Mouse (Mus musculus) liver, embryonic 12.5 days (tissue): ENCODE data around the gene Ralgps1. TPM values are rescaled to one million over a fixed set of nuclear protein-coding genes. Genes with fewer than 3 reads are reported as not detected.

Experiments
- ATAC-seq: fragments of 200-750 bp; cut with Nextera tagmentation; 2 replicates; pipeline ENCODE4 v1.8.0; 2017; ENCODE audit warnings: moderate number of reproducible peaks, mild to moderate bottlenecking, moderate library complexity
- H3K27ac ChIP-seq: fragments of 300-500 bp; sonication (generic); 2 replicates; pipeline ENCODE4 v1.5.1; 2016; ENCODE audit warnings: mild to moderate bottlenecking
- H3K27me3 ChIP-seq: fragments of 300-500 bp; sonication (generic); replicated peaks from 2 replicates; pipeline ENCODE4 v1.6.1; 2016; ENCODE audit warnings: mild to moderate bottlenecking, moderate library complexity
- H3K36me3 ChIP-seq: fragments of 300-500 bp; sonication (generic); 2 replicates; pipeline ENCODE4 v1.6.1; 2016; ENCODE audit warnings: mild to moderate bottlenecking, moderate library complexity
- H3K4me1 ChIP-seq: fragments of 300-500 bp; sonication (generic); 2 replicates; pipeline ENCODE4 v1.6.1; 2016
- H3K4me2 ChIP-seq: fragments of 300-500 bp; sonication (generic); 2 replicates; pipeline ENCODE4 v1.6.1; 2016; ENCODE audit warnings: mild to moderate bottlenecking, moderate library complexity
- H3K4me3 ChIP-seq: fragments of 300-500 bp; sonication (generic); 2 replicates; pipeline ENCODE4 v1.5.1; 2016; ENCODE audit warnings: mild to moderate bottlenecking, moderate library complexity
- H3K9ac ChIP-seq: fragments of 300-500 bp; sonication (generic); 2 replicates; pipeline ENCODE4 v1.6.1; 2016; ENCODE audit warnings: mild to moderate bottlenecking, moderate library complexity
- H3K9me3 ChIP-seq: fragments of 300-500 bp; sonication (generic); replicated peaks from 2 replicates; pipeline ENCODE4 v1.6.1; 2016; ENCODE audit warnings: mild to moderate bottlenecking, moderate library complexity
- WGBS: fragments of 180-500 bp; shearing (Covaris S2); methylation state at CpG from one replicate; pipeline ENCODE4 v1.1.7; 2016; ENCODE audit not compliant: insufficient replicate concordance; 5-methylcytosine and 5-hydroxymethylcytosine counted together
- polyA plus RNA-seq: library from polyadenylated mRNA; unstranded; fragments of >200 nt; fragmentation: Nextera tagmentation; extraction: Ambion mirVana; gene quantifications from 2 replicates; pipeline ENCODE4 v1.2.1, GENCODE M21; 2016

Gene Ralgps1
- polyA plus RNA-seq, 1 experiment from 2014 or later: 1.1 TPM

DNA sequence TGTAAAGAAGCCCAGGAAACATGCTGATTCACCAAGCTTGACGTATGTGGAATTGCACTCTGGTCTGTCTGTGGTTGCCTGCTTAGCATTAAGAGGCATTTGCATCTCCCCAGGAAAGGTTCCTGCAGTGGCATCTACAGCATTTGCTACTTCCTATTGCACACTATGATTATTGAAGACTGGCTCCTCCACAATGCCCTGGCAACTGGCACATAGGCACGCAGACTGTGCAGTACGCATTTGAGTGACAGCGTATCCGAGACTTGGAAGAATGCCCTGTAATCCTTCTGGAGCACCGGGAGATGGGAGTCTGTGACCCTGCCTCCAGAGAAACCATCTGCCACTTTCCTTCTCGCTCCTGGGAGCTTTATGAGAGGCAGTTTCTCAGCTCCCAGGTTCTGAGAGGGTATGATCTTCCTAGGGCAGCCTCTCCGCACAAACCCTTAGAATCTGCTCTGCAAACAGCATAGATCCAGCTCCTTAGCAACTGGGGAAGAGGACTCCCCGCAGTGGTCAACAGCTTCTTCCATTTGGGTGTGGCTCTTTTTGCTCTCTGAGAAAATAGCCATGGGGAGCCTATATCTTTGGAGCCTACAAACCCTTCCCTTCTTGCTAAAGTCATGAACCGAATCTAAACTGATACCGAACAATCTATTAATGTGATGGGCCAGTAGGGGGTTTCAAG is 22.8 kb upstream of the Ralgps1 start:
- Histone ChIP-seq H3K9ac (no peak overlapping the region), H3K9me3 (no peaks in the 10 kb centered on the region), H3K4me1 (no peaks in the 10 kb centered on the region), H3K27me3 (no peaks in the 10 kb centered on the region), H3K27ac (no peak overlapping the region), H3K36me3 (no peaks in the 10 kb centered on the region), H3K4me3 (no peak overlapping the region), H3K4me2 (no peak overlapping the region)
- no peak for ATAC-seq
- WGBS: 66% methylated on average over 11 of the region's 11 CpGs

DNA sequence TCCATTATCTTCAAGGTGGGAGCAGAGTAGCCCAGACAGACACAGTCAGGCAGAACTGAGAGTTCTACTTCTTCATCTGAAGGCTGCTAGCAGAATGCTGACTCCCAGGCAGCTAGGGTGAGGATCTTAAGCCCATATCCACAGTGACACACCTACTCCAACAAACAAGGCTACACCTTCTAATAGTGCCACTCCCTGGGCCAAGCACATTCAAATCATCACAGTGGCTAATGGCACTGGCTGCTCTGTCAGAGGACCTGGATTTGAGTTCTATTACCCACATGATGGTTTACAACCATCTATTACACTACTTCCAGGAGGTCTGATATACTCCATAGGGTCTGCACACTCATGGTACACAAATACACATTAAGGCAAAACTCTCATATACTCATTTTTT is 21.7 kb upstream of the Ralgps1 start:
- Histone ChIP-seq H3K27me3 (no peaks in the 10 kb centered on the region), H3K27ac (no peak overlapping the region), H3K4me3 (no peak overlapping the region), H3K4me1 (no peaks in the 10 kb centered on the region), H3K36me3 (no peaks in the 10 kb centered on the region), H3K9ac (no peak overlapping the region), H3K4me2 (no peak overlapping the region), H3K9me3 (no peaks in the 10 kb centered on the region)
- no peak for ATAC-seq

DNA sequence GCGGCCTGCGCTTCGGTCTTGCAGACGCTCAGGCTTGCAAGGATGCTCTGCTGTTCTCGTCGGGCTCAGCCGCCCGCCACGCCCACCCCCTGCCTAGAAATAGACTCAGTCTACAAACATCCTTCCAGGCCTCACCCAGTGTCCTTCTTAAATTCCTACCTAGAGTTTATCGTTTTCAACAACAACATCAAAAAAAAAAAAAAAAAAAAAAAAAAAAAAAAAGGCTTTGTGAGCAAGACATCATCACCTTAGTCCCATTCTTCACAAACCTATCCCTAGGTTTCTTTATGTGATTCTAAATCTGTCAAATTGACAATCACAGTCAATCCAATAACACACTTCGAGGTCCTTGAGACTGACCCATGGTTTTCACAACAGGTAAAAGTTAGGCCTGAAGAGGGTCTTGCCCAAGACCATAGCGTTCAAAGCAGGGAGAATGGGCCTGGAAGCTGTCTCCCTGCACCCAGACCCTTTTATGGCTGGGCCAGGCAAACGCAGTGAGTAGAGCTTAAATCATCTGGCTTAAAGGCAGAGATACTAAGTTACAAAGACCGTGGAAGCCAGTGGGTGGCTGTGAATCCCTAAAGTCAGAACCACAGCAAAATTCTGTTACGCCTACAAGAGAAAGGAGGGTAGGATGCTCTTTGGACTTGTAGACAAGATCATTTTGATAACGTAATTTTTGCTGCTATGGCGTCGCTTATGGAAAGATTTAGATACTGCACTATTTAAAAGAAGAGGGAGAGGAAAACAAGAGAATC is 542 bp upstream of the Ralgps1 start:
- Histone ChIP-seq H3K4me2 (peak overlapping the region; percentile 93), H3K9me3 (no peaks in the 10 kb centered on the region), H3K9ac (no peak overlapping the region), H3K4me1 (peaks cover 9% of the 10 kb centered on the region), H3K27me3 (0 out of 2 replicates have a peak, but pooled peaks cover 6% of the 10 kb centered on the region), H3K36me3 (no peaks in the 10 kb centered on the region), H3K4me3 (peak overlapping the region; percentile 72), H3K27ac (no peak overlapping the region)
- 31% methylated on average over 17 of the region's 18 CpGs for WGBS
- ATAC-seq: no peak

DNA sequence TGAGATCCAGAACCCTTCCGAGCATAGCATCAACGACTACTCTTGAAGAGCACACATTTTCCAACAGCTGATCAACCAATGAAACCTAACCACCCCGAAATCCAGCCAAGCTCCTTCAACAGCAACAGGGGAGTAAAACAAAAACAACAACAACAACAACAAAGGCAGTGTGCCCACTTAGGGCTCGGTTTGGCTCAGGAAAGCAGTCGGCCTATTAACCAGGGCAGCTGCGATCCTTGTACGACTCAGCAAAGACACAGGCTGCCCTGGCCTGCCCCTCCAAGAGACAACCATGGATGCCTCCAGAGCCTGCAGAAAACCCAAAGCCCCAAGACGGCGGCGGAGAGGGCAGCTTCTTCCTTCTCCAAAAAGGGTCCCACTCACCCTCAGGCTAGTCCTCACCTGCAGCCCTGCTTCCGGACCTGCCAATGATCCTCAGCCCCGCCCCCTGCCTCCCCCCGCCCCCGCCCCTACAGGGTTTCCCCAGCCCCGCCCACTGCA is 960 bp downstream of the Ralgps1 start:
- peak overlapping the region; percentile 93 for H3K4me2 ChIP-seq
- 16% methylated on average over 13 of the region's 15 CpGs for WGBS
- ATAC-seq: peak; percentile 11
- peaks cover 13% of the 10 kb centered on the region for H3K4me1 ChIP-seq
- H3K9ac ChIP-seq: peak overlapping the region; percentile 73
- H3K27ac ChIP-seq: no peak overlapping the region
- no peaks in the 10 kb centered on the region for H3K9me3 ChIP-seq
- no peaks in the 10 kb centered on the region for H3K36me3 ChIP-seq
- H3K4me3 ChIP-seq: peak overlapping the region; percentile 72
- H3K27me3 ChIP-seq: 0 out of 2 replicates have a peak, but pooled peaks cover 6% of the 10 kb centered on the region

DNA sequence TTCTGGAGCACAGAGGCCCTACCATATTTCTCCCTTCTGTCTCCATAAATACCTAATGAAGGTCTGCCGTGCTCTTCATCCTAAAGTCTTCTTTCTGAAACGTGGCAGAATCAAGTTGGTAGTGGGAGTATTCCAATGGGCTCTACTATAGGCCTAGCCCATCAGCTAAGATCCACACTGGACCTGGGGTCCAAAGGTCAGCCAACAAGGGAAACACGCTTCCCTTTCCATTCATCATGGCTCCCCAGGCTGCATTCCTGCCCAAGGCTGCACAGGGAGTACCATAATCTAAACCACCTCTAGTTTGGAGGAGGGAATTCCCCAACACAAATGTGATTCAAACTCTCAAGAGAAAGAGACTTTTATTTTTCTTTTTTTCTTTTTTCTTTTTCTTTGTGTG is 1.8 kb downstream of the Ralgps1 start:
- no peaks in the 10 kb centered on the region for H3K36me3 ChIP-seq
- H3K9ac ChIP-seq: no peak overlapping the region
- H3K9me3 ChIP-seq: no peaks in the 10 kb centered on the region
- 0 out of 2 replicates have a peak, but pooled peaks cover 6% of the 10 kb centered on the region for H3K27me3 ChIP-seq
- WGBS: 72% methylated on average over 3 of the region's 3 CpGs
- no peak overlapping the region for H3K4me2 ChIP-seq
- H3K27ac ChIP-seq: no peak overlapping the region
- H3K4me3 ChIP-seq: no peak overlapping the region
- ATAC-seq: no peak
- H3K4me1 ChIP-seq: peaks cover 16% of the 10 kb centered on the region

DNA sequence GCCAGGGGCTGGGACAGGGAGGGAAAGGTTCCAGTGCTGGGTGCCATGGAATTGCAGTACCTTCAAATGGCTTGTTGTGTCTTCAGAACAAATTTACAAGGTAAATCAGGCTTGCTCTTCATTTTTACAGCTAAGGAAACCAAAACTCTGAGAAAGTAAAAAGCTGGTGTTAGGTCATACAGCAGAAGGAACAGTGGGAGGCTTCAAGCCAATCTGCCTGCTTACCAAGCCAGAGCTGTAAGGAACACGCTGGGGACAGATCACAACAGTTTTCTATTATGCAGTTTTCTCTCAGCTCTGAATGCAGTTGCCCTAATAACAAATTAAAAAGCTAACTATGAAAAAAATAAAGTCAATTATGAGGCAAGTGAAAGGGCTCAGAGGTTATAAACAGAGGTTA is 2.8 kb downstream of the Ralgps1 start:
- no peak for ATAC-seq
- WGBS: 76% methylated on average over 1 of the region's 1 CpGs
- Histone ChIP-seq H3K27ac (no peak overlapping the region), H3K4me1 (peaks cover 16% of the 10 kb centered on the region), H3K9ac (no peak overlapping the region), H3K27me3 (0 out of 2 replicates have a peak, but pooled peaks cover 9% of the 10 kb centered on the region), H3K4me3 (no peak overlapping the region), H3K36me3 (no peaks in the 10 kb centered on the region), H3K9me3 (no peaks in the 10 kb centered on the region), H3K4me2 (no peak overlapping the region)

DNA sequence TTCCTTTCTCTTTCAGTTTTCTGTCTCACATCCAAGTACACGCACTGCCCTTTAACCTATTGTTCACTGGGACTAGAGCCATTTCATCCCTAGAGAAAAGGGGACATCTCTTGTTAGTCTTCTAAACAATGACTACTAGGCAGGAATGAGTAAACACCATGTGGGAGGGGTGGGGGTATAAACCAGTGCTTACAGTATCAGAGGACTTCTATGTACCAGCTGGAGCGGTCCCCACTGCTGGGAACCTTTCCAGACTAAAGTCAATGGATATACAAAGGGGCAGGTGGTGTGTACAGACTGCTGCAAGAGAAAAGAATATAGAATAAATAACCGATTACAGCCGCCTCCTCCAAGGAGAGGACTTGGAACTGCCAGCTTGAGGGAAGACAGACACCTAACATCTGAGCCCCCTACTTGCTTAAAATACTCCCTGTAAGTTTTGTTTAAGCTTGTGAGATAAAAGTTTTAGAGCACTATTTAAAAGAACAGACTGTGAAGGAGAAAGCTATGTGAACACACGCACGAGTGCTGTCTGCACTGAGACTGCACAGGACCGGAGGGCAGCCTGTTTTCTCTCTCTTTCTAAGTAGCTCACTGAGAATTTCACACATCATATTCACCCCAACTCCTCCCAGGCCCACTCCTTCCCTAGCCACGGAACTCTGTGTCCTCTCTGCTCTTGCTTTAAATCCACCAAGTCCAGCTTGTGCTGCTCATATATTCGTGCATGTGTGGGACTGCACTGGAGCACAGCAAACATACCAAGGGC is 5.4 kb downstream of the Ralgps1 start:
- no peak for ATAC-seq
- H3K36me3 ChIP-seq: no peaks in the 10 kb centered on the region
- H3K4me2 ChIP-seq: no peak overlapping the region
- no peak overlapping the region for H3K4me3 ChIP-seq
- H3K27ac ChIP-seq: no peak overlapping the region
- H3K4me1 ChIP-seq: peaks cover 17% of the 10 kb centered on the region
- 66% methylated on average over 9 of the region's 9 CpGs for WGBS
- no peak overlapping the region for H3K9ac ChIP-seq
- H3K9me3 ChIP-seq: no peaks in the 10 kb centered on the region
- 0 out of 2 replicates have a peak, but pooled peaks cover 3% of the 10 kb centered on the region for H3K27me3 ChIP-seq

DNA sequence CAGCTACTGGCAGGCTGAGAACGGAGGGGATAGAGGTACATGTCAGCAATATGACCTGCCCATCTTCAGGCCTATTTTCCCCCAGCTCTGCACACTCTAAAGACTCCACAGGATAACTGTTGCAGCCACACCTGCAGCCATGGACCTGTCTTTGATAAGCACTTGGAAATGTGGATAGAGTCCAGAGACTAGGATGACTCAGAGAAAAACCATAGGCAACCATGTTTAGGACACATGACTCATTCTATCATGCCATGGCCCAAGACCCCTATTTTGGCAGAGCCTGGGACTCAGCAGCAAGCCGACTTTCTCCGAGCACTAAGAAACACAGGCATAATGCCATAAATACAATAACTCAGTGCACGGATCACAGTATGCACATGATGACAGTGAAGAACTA is 6.6 kb downstream of the Ralgps1 start:
- Histone ChIP-seq H3K9ac (no peak overlapping the region), H3K4me2 (no peak overlapping the region), H3K9me3 (no peaks in the 10 kb centered on the region), H3K27ac (no peak overlapping the region), H3K27me3 (0 out of 2 replicates have a peak, but pooled peaks cover 3% of the 10 kb centered on the region), H3K4me3 (no peak overlapping the region), H3K36me3 (no peaks in the 10 kb centered on the region), H3K4me1 (peaks cover 10% of the 10 kb centered on the region; the same call in 1 of the 2 replicates)
- 74% methylated on average over 4 of the region's 4 CpGs for WGBS
- ATAC-seq: no peak

DNA sequence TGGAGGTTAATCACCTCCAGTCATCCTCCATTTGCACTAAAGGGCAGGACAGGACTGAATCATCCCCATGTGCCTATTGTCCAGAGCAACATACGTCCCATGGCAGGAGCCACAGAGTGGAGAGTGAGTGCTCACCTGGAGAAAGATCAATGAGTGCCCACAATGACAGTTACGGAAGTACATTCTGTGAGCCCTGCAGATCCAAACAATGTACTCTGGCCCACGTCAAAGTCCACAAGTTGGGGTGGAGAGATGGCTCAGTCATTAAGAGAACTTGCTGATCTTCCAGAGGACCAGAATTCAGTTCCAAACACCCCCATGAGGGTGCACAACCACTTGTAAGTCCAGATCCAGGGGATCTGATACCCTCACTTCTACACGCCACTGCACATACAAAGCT is 7.4 kb downstream of the Ralgps1 start:
- no peak overlapping the region for H3K27ac ChIP-seq
- H3K36me3 ChIP-seq: no peaks in the 10 kb centered on the region
- ATAC-seq: no peak
- no peak overlapping the region for H3K9ac ChIP-seq
- no peak overlapping the region for H3K4me2 ChIP-seq
- 61% methylated on average over 4 of the region's 4 CpGs for WGBS
- H3K27me3 ChIP-seq: 0 out of 2 replicates have a peak, but pooled peaks cover 3% of the 10 kb centered on the region
- no peaks in the 10 kb centered on the region for H3K9me3 ChIP-seq
- no peak overlapping the region for H3K4me3 ChIP-seq
- peaks cover 10% of the 10 kb centered on the region; the same call in 1 of the 2 replicates for H3K4me1 ChIP-seq

DNA sequence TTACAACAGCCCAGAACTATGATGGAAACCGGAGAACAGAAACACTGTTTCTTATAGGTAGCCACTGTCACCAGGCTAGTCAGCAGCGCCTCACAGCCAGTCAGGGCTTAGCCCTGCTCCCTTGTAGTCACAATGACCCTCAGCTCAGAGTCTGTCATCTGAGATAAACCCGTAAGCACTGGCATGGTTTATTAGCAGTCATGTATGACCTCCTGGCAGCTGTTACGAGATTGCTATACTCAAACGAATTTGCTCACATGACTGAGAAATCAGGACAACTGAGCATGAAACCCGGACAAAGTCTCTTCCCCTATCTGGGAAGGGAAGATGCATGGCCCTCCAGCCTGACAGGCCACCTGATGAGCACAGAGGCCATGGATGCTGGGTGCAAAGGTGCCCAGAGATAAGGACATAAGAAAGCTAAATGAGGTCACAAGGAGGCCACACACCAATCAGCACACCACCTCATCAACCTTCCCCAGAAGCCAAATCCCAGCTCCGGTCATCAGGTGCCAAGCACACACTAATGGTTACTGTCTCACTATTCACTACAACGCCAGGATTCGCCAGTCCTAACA is 10.1 kb downstream of the Ralgps1 start:
- Histone ChIP-seq H3K9me3 (no peaks in the 10 kb centered on the region), H3K27ac (no peak overlapping the region), H3K9ac (no peak overlapping the region), H3K27me3 (0 out of 2 replicates have a peak, but pooled peaks cover 3% of the 10 kb centered on the region), H3K4me2 (no peak overlapping the region), H3K4me3 (no peak overlapping the region), H3K36me3 (no peaks in the 10 kb centered on the region), H3K4me1 (peaks cover 10% of the 10 kb centered on the region; the same call in 1 of the 2 replicates)
- 56% methylated on average over 9 of the region's 9 CpGs for WGBS
- no peak for ATAC-seq

DNA sequence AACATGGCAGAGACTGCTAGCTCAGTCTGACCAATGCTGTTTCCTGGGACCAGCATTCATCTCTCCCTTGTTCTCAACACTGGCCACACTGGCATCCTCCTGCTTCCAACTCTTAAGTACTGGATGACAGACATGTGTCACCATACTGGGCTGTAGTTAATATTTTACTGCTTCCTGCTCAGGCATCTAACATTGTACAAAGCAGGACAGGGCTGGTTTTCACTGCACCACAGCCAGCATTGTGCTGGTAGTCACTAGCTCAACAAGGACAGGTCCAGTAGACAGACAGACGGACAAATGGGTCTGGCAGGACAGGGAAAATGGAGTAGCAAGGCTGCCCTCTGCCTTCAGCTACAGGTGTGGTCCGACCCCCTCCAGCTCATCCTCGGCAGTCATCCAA is 10.7 kb downstream of the Ralgps1 start:
- Histone ChIP-seq H3K27me3 (0 out of 2 replicates have a peak, but pooled peaks cover 3% of the 10 kb centered on the region), H3K9me3 (no peaks in the 10 kb centered on the region), H3K4me3 (no peak overlapping the region), H3K4me2 (no peak overlapping the region), H3K4me1 (peaks cover 8% of the 10 kb centered on the region; the same call in 1 of the 2 replicates), H3K36me3 (no peaks in the 10 kb centered on the region), H3K27ac (no peak overlapping the region), H3K9ac (no peak overlapping the region)
- WGBS: 56% methylated on average over 3 of the region's 3 CpGs
- ATAC-seq: no peak
